28 mouse cellular contexts compared by ENCODE assay signal in the genomic region with DNA sequence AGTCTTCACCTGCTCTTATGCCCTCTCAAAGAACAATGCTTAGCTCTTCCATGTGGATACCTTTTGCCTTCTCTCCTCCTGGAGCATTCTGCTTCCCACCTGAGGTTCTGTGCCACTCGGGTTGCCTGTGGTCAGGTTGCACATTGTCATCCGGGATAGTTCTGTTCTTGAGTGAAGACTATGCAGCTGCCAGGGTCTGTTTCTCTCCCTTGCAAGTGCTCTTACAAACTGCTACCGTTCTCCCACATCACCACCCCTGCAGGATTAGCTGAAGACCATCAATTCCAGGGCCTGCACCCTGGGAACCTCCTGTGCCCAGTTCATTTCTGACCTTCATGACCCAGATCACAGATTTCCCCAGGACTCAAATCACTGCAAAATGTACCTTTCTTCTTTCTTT.
"Had no signal": no experiment of that assay in that cellular context is flagged by ENCODE, and none has a peak within 500 bp of the region (broad histone marks: within the 10 kb centered on the region; RNA-seq: fewer than 3 reads in every experiment).

No protein-coding gene starts in this region.

- H3K9me3 ChIP-seq: limb, embryonic 10.5 days; limb, embryonic 12.5 days; limb, embryonic 13.5 days; limb, embryonic 15.5 days; liver, embryonic 12.5 days; liver, embryonic 13.5 days; liver, embryonic 15.5 days; lung, embryonic 15.5 days; megakaryocyte, embryonic 14.5 days; midbrain, embryonic 10.5 days; midbrain, embryonic 12.5 days; midbrain, embryonic 13.5 days; midbrain, embryonic 15.5 days; neural tube, embryonic 12.5 days had no signal

- H3K36me3 ChIP-seq: limb, embryonic 10.5 days; limb, embryonic 12.5 days; limb, embryonic 13.5 days; limb, embryonic 15.5 days; liver, embryonic 12.5 days; liver, embryonic 13.5 days; liver, embryonic 15.5 days; lung, embryonic 15.5 days; midbrain, embryonic 10.5 days; midbrain, embryonic 12.5 days; midbrain, embryonic 13.5 days; midbrain, embryonic 15.5 days; neural tube, embryonic 12.5 days had no signal

- H3K27me3 ChIP-seq: limb, embryonic 12.5 days; limb, embryonic 13.5 days; limb, embryonic 15.5 days; liver, embryonic 12.5 days; liver, embryonic 13.5 days; liver, embryonic 15.5 days; lung, embryonic 15.5 days; midbrain, embryonic 12.5 days; midbrain, embryonic 13.5 days; midbrain, embryonic 15.5 days; neural tube, embryonic 12.5 days had no signal

- DNase-seq: left cerebral cortex, postnatal 4 days; liver; liver, embryonic 13.5 days; liver, postnatal 0 days; lung, adult 18-20 months; lung, adult 2 months; lung, embryonic 14.5 days; lung, postnatal 10 days; lung, postnatal 14 days; lung, postnatal 36 days; lung, postnatal 4 days; midbrain, embryonic 14.5 days had no signal

- H3K4me3 ChIP-seq: limb, embryonic 10.5 days; limb, embryonic 12.5 days; limb, embryonic 13.5 days; limb, embryonic 15.5 days; liver, embryonic 12.5 days; liver, embryonic 13.5 days; liver, embryonic 15.5 days; lung, embryonic 15.5 days; megakaryocyte, embryonic 14.5 days; midbrain, embryonic 10.5 days; midbrain, embryonic 12.5 days; midbrain, embryonic 13.5 days; midbrain, embryonic 15.5 days; myocyte; neural tube, embryonic 12.5 days had no signal

- H3K4me1 ChIP-seq: limb, embryonic 10.5 days; limb, embryonic 13.5 days; limb, embryonic 15.5 days; liver, embryonic 12.5 days; liver, embryonic 13.5 days; liver, embryonic 15.5 days; lung, embryonic 15.5 days; megakaryocyte, embryonic 14.5 days; midbrain, embryonic 10.5 days; midbrain, embryonic 12.5 days; midbrain, embryonic 13.5 days; midbrain, embryonic 15.5 days; neural tube, embryonic 12.5 days had no signal

- H3K27ac ChIP-seq: limb, embryonic 10.5 days; limb, embryonic 12.5 days; limb, embryonic 13.5 days; limb, embryonic 15.5 days; liver, embryonic 12.5 days; liver, embryonic 13.5 days; liver, embryonic 14.5 days; liver, embryonic 15.5 days; lung, embryonic 15.5 days; macrophage; midbrain, embryonic 10.5 days; midbrain, embryonic 12.5 days; midbrain, embryonic 13.5 days; midbrain, embryonic 15.5 days; neural tube, embryonic 12.5 days had no signal
